Mouse (Mus musculus): ENCODE data around the gene Gm12886. TPM values are rescaled to one million over a fixed set of nuclear protein-coding genes. Genes with fewer than 3 reads are reported as not detected.

Gene Gm12886
- not detected in 2 replicates for polyA plus RNA-seq (2012; ENCODE audit: insufficient read depth, insufficient read length, missing spikeins)

- Histone ChIP-seq H3K4me3 (ENCODE audit: insufficient read depth, low read length) (no peak within 1 kb of the TSS), H3K4me1 (ENCODE audit: control insufficient read depth, insufficient read depth, low read length) (no peaks in the 10 kb centered on the region), H3K27ac (ENCODE audit: insufficient read depth, low read depth, low read length) (no peak within 1 kb of the TSS)
- TF ChIP-seq CTCF (IDR thresholded peaks at IDR 0.05; ENCODE audit: low read depth, low read length) (no peak), POLR2A (IDR thresholded peaks at IDR 0.05; ENCODE audit: borderline replicate concordance, low read depth, low read length) (no peak)
Observed at GRCm38 (mm10) chr4:121422999-121423398, at the start of gene Gm12886. TSS of gene Gm12886 (minus strand) at chr4:121423099.

Other genes starting within 250 kb of the Gm12886 start
- gene Rlf, start 208.0 kb downstream of the Gm12886 start, polyA plus RNA-seq (2012; ENCODE audit: insufficient read depth, insufficient read length, missing spikeins): 11.4 and 13.2 TPM in 2 replicates
- not detected in 2 replicates for gene Gm12888, start 98.2 kb downstream of the Gm12886 start, polyA plus RNA-seq (2012; ENCODE audit: insufficient read depth, insufficient read length, missing spikeins)
- gene Gm12887, start 199.0 kb upstream of the Gm12886 start, polyA plus RNA-seq (2012; ENCODE audit: insufficient read depth, insufficient read length, missing spikeins): not detected in 2 replicates